In genomic region chr10:84382900-84383883, GRCm38 (mm10) we compare ENCODE assay signal across 8 mouse cellular contexts. TPM values are rescaled to one million over a fixed set of nuclear protein-coding genes. Genes with fewer than 3 reads are reported as not detected.
A peak's percentile ranks its signal among the peaks of the same experiment; 100 is the strongest.
DNase-seq lines count a peak whose midpoint lies in the region; ATAC-seq lines count a peak whose summit lies in the region.

No protein-coding gene starts in this region.

- peak overlapping the region; percentile 22; the same call in 1 of the 2 replicates for H3K4me3 ChIP-seq in heart, embryonic 10.5 days
- H3K4me3 ChIP-seq in hindbrain, embryonic 14.5 days (replicated peaks; ENCODE audit: low read length), result no peak overlapping the region

- DNase-seq in heart, embryonic 10.5 days (ENCODE audit: low spot score), result peak; percentile 92
- no peak for DNase-seq in heart, postnatal 36 days
- DNase-seq in embryo, embryonic 10.5 days (ENCODE audit: low spot score), result peak; percentile 87
- no peak for DNase-seq in hindbrain, embryonic 14.5 days (ENCODE audit: low spot score)
- DNase-seq in lung, postnatal 10 days, result peak; percentile 67
- DNase-seq in yolk sac, embryonic 10.5 days (ENCODE audit: low spot score), result peak; percentile 66
- no peak for DNase-seq in T-cell, adult 2 months (ENCODE audit: low spot score)
- DNase-seq in thymus, postnatal 0 days (ENCODE audit: low spot score), result no peak

- H3K4me1 ChIP-seq in heart, embryonic 10.5 days, result peaks cover 64% of the 10 kb centered on the region
- H3K4me1 ChIP-seq in hindbrain, embryonic 14.5 days (replicated peaks; ENCODE audit: control insufficient read depth, insufficient read depth, low read length), result peaks cover 39% of the 10 kb centered on the region

- peak; percentile 47 for ATAC-seq in hindbrain, embryonic 14.5 days (ENCODE audit: low FRiP score)

- no peak overlapping the region for H3K4me2 ChIP-seq in hindbrain, embryonic 14.5 days (replicated peaks)

- peak overlapping the region; percentile 82 for H3K27ac ChIP-seq in heart, embryonic 10.5 days
- peak overlapping the region; percentile 38; the same call in 1 of the 2 replicates for H3K27ac ChIP-seq in hindbrain, embryonic 14.5 days

- H3K9me3 ChIP-seq in heart, embryonic 10.5 days, result no peaks in the 10 kb centered on the region
- no peaks in the 10 kb centered on the region for H3K9me3 ChIP-seq in hindbrain, embryonic 14.5 days (ENCODE audit: control insufficient read depth, low read length)

- peaks cover 13% of the 10 kb centered on the region for H3K36me3 ChIP-seq in heart, embryonic 10.5 days
- H3K36me3 ChIP-seq in hindbrain, embryonic 14.5 days (replicated peaks; ENCODE audit: control insufficient read depth, insufficient read depth), result no peaks in the 10 kb centered on the region; the same call in 1 of the 2 replicates

- no peaks in the 10 kb centered on the region for H3K27me3 ChIP-seq in heart, embryonic 10.5 days (ENCODE audit: insufficient read depth, poor library complexity, severe bottlenecking)
- H3K27me3 ChIP-seq in hindbrain, embryonic 14.5 days (ENCODE audit: control insufficient read depth, insufficient read depth, low read length), result no peaks in the 10 kb centered on the region

- intact Hi-C loops in heart, postnatal 36 days (cut with DNase I), result no loop called here

- H3K9ac ChIP-seq in hindbrain, embryonic 14.5 days, result no peak overlapping the region

- WGBS in heart, embryonic 10.5 days, result 10% methylated on average over 17 of the region's 17 CpGs
- WGBS in hindbrain, embryonic 14.5 days, result 13% methylated on average over 17 of the region's 17 CpGs

RNA-seq across cellular contexts. Expression of gene Nuak1, which starts 57.2 kb away (rescaled TPM):
- polyA plus RNA-seq in heart, embryonic 10.5 days (2016; fragmentation: Nextera tagmentation; extraction: Ambion mirVana), result 1.8 and 1.9 TPM in 2 replicates
- total RNA-seq in heart, postnatal 36 days (2021), result 10 to 100 TPM; 24.6 to 36.3 TPM
- polyA plus RNA-seq in hindbrain, embryonic 14.5 days (2014; fragmentation: Nextera tagmentation; extraction: Ambion mirVana), result 4.9 TPM in 2 replicates
- polyA plus RNA-seq in thymus, postnatal 0 days (2015; fragmentation: Nextera tagmentation; extraction: Ambion mirVana), result 0.50 and 0.73 TPM in 2 replicates

Comparison
In these comparisons a context has a peak if more than half of its experiments do, and no peak if none do; other contexts are left out.
1. DNase-seq: peak in heart, embryonic 10.5 days (single experiment), embryo, embryonic 10.5 days (single experiment), lung, postnatal 10 days (single experiment) and yolk sac, embryonic 10.5 days (single experiment); none in heart, postnatal 36 days (0 of 2), hindbrain, embryonic 14.5 days (single experiment), T-cell, adult 2 months (single experiment) and thymus, postnatal 0 days (single experiment).